Mouse (Mus musculus) naive thymus-derived CD4-positive, alpha-beta T cell, adult 2 months (primary cell): ENCODE measurements around the gene Spag9.

ENCODE experiments used
- DNase-seq: peaks from one replicate; pipeline ENCODE4 v3.0.0-alpha.2; 2011; ENCODE audit warnings: low read depth

The Spag9 gene

DNA sequence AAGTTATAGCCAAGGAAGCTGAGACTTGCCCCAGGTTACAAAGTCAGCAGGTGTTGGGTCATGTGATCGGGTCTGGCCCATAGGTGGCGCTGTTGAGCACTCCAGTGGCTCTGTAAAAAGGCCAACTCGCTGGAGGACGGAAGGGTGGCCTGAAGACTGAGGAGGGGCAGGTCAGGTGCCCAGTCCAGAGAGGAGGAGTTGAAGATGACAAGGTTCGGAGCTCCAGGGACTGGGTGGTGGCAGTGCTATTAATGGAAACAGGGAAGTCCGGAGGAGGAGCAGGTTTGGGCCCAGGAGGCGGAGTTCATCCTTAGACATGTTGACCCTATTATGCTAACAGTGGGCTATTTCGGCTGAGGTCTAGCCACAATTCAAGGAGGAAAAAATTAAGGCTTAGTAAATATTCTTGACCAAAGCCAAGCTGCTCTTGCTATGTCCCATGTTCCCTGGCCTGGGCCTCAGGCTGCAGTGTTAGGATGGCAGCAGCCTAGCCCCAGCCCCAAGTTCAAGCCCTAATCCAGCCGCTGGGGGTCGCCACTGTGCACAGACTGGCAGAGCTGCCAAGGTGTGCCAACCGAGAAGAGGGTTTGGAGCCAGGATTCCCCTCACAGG, 137.6 kb downstream of the Spag9 start:
- peak; percentile 90 for DNase-seq

DNA sequence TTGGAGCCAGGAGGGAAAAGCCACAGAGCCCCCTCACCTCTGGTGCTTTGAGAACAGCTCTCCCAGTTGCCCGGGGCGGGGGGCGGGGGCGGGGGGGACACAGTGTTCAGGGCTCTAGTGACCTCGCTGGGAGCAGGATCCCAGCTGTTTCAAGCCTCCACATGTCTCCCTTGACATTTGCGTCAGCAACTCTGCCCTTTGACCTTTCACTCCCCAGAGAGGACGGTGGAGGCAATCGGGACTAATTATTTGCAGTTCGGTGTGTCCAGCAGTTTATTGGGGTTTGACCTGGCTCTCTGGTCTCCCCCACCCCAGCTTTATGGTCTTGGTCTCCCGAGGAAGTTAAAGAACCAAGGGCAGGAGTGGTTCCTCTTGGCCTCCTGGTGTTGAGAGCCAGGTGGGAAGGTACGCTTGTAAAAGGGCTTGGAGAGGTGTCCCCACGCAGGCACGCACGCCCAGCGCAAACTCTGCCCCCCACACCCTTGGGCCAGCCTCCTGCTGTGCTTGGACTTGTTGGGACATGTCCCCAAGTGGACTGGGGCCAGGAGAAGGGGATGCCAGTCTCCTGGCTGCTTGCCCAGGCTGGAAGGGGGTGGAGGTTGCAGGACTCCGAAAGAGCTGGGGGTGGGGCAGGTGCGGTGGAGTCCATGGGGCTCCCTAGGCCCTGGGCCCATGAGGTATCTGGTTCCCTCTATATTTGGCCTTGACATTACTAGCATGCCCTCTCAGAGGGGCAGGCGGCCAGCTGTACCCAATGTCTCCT, 138.4 kb downstream of the Spag9 start:
- DNase-seq = no peak

DNA sequence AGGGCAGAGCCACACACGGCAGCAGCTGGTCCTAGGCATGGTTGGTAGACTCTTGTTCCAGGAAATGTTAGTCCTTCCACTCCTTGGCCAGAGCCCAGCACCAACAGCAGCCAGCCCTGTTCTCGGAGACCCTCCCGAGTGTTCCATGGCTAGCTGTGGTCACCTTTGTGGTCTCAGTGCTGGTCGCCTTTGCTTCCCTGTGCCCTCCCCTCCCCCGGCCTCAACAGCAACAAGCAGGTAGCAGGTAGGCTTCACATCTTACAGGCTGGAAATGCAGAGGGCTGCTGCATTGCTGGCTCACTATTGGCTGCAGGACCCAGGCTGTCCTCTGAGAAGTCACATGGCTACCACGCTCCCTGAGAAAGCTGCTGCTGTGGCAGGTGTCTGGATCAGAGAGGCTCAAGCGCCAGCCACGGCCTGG, 139.7 kb downstream of the Spag9 start:
- DNase-seq = no peak

DNA sequence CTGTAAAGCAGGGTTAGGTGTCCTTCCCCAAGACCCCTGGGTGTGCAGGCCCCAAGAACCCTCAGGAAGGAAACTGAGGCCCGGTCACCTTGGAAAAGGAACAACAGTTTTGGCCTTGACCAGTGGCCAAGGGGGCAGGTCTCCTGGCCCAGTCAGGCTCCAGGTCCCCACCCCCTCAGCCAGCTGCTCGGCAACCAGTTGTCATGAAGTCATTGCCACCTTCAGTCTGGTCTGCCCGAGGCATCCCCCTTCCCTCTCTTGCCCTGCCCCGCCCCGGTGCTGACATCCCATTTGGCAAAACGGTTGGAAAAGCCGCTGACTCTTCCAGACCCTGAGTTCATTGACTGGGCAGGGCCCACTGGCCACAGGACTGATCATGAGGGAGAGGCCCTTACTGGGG, 140.8 kb downstream of the Spag9 start:
- no peak for DNase-seq

DNA sequence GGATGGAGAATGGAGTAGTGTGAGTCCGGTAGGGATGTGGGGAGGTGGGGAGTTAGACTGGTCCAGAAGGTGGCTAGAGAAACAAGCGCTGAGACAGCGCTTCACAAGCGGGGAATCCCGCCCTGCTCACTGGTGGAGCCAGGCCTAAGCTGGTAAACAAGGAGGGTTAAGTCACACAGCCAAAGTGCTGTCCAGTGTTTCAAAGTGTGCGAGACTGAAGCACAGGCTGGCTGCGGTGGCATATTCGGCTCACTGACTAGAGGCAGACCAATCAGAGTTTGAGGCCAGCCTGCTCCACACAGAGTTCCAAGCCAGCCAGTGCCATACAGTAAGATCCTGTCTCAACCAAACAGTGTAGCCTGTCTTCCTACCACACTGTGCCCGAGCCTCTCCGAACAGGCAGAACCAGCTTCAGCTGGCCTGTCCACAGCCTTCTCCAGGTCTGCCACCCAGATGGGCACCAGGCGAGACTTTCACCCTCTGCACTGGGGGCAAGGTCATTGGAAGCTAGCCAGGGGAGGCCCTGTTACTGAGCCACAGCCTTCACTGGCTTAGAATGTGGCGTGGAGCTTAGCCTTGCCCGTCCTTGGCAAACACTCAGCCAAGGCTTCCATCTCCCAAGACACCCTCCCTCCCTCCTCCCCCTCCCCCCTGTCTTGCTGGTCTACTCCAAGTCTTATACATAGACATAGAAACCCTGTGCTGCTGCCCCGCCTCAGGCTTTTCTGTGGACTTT, 141.6 kb downstream of the Spag9 start:
- no peak for DNase-seq

DNA sequence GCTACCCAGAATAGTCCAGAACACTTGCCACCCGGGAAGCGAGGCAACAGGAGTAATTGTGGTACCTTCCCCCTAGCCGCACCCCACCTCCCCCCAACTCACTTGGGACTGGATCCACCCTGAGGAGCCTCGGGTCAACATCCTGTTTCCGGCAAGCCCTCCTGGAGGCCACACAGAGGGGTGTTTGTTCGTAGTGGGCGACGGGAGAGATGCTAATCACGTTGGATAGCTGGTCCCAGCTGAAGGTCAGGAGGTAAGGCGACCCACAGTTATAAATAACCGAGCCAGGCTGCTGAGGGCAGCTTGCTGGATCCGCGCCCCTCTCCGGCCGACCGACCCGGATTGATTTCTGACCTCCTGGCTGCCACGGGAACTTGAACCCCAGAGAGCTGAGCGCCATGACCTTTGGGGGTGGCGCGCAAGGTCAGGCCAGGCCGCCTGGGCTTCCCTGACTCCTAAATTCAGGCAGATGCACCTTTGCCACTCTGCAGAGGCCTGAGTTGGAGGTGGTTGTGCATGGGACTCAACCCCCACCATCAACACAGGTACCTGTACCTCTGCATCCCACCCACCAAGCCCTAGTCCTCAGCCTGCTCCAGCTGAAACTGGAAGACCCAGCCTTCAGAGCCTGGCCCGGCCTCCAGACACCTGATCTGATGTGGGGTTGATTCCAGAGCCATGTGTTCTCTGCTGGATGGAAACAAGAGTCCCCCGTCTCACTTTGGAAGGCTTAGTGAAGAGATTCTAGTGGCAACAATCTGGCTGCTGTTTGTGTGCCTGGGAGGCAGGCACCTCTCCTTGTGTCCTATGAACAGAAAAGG, 142.7 kb downstream of the Spag9 start:
- DNase-seq = no peak

DNA sequence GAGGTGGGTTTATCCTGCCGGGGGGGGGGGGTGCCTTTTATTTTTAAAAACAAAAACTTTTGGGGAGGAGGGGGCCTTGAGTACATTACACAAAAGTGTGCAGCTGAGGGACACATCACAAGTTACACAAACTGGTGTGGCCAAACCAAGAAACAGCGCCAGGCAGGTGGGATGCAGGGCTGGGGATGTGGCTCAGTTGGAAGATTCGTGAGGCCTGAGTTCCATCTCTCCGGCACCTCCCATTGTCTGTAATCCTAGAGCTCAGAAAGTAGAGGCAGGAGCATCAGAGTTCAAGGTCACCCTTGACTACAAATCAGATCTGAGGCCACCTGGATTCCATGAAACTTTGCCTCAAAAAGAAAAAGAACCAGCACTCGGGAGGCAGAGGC, 143.3 kb downstream of the Spag9 start:
- no peak for DNase-seq

DNA sequence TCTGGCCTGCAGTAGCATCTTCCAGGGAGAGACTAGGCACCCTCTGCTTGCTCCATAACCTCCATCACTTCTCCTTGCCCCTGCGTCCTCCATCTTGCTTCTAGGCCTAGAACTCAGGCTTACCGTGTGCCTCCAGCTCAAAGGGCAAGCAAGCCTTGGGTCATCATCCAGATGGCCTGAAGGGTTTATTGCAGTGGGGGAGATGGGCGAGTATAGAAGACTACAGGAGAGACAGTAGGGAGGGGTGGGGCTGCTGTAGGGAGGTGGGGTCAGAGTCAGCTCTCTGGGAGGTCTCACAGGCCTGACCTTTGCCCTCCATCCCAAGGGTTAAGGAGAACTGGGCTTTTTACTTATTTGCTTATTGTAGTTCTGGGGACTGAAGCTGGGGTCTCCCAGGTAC, 144.6 kb downstream of the Spag9 start:
- no peak for DNase-seq

DNA sequence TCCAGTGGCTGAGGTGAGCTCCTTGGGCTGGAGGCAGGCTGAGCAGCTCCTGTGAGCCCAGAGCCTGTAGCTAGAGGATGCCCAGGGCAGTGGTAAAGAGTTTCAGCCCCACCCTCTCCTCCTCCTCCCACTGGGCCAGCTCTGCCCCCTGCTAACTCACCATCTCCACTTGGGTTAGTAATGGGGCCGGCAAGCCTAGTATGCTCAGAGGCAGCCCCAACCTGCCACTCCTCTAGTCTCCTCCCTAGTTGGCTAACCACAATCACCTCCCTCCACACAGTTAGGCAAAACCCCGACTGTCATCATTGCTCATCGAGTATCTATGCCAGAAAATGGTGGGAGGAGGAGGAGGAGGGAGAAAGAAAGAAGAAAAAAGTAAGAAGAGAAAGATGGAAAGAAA, 145.7 kb downstream of the Spag9 start:
- no peak for DNase-seq

DNA sequence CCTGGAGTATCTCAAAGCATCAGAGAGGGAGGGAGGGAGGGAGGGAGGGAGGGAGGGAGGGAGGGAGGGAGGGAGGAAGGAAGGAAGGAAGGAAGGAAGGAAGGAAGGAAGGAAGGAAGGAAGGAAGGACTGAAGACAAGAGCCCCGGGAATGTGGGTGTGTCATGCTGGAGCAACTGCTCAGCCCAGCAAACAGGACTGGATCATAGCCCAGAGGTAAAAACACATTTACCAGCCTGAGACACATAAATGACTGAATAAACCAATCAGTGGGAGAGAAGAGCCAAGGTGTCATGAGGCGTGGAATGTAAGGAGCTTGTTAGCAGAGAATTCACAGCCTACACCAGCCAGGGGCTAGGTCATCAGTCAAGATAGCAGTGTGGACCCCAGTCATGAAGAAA, 147.4 kb downstream of the Spag9 start:
- no peak for DNase-seq

DNA sequence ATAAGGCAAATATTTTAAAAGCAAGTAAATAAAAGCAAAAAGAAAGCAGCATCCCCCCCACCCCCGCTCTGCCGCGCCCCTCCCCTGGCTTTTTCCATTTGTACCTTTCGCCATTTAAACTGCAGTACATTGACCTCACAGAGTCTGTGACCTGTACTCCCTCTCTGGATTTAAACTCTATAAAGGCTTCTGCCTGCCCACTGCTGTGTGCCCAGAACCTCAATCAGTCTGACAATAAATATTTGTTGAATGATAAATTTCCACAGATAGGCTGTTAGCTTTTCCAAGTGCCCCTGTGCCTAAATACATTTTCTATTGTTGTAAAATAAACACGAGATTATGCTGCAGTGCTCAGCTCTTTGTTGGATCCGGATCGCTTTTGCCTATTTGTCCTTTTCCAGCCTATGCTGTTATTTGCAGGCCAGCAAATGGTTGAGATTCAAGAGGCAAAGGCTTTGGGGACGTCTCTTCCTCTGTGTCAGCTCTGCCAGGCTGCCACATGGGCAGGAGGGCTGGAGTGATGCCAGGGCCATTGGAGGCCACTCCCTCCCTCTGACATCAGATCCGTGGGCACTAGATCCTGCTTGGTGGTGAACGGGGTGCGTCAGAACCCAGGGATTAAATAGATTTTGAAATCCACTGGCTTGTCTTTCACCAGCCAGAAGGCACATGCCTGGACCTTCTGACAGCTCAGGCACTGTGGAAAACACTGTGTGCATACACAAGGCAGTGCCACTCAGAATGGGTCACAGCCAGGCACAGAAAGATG, 149.1 kb downstream of the Spag9 start:
- DNase-seq = no peak

DNA sequence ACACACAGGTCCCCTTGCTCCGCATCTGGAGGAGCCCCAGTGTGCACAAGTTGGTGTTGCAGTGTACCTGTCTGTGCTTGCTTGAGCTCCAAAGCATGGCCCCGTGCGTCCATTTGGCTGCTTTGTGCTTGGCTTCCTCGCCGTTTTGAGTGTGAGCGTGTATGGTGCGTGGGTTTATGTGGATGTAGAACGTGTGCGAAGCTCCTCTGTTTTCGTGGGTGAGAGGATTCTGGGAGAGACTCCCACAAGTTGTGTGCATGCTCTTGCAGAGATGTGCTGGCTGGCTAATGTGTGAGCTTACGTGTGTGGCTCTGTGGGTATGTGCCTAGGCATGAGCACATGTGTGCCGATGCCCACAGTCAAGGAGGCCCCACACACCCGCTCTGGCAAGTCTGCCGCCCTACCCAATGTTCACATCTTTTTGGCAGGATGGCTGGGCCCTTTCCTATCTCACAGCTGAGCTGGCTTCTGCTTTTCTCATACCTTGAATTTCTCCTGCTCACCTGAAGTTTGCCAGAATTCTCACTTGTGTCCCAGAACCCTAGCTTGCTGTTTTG, 150.2 kb downstream of the Spag9 start:
- no peak for DNase-seq

DNA sequence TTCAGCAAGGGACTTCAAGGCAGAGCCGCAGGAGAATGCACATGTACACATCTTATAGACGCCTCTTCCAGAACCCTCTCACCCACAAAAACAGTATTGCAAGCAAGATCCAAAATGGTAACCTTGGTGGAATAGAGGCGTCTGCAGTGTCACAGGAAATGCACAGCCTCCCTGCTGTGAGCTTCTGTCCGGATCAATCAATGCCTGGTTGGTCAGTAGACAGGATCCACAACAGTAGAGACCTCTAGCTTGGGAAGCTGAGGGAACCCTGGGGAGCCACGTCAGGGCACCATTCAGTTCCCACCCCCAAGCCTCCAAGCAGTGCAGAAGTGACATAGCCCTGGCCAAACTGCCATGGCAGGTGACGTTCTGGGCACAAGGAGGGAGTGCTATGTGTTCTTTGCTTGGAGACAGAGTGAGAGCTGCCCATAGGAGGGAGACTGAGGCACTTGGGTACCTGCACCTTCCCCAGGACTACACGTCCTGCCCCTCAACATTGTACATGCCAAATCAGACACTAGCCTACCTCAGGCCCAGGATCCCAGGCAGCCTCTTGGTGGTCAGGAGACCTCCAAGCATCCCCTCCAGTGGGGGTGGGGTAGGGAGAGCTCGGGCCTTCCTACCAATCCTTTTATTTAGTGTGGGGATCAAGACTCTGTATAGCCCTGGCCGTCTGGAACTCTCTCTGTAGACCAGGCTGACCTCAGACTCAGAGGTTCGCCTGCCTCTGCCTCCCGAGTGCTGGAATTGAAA, 151.0 kb downstream of the Spag9 start:
- no peak for DNase-seq

DNA sequence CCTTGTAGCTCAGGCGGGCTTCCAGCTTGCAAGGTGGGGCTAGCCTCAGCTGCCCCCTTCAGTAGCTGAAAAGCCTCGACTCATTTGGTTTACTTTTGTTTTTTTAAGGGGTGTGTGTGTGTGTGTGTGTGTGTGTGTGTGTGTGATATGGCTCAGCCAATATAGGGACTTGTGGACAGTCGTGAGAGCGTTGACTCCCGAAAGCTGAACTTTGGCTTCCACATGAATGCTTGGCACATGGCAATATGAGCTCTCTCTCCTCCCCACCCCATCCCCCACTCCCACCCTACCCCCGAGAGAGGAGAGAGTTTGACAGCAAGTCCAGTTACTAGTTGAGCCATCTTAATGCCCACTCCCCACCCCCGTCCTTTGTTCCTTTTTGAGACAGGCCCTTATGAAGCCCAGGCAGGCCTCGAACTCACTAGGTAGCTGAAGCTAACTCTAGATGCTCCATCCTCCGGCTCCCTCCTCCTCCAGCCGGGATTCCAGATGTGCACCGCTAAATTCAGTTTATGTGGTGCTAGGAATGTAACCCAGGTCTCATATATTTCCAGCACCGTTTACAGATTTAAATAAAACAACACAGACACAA, 152.3 kb downstream of the Spag9 start:
- DNase-seq = no peak

DNA sequence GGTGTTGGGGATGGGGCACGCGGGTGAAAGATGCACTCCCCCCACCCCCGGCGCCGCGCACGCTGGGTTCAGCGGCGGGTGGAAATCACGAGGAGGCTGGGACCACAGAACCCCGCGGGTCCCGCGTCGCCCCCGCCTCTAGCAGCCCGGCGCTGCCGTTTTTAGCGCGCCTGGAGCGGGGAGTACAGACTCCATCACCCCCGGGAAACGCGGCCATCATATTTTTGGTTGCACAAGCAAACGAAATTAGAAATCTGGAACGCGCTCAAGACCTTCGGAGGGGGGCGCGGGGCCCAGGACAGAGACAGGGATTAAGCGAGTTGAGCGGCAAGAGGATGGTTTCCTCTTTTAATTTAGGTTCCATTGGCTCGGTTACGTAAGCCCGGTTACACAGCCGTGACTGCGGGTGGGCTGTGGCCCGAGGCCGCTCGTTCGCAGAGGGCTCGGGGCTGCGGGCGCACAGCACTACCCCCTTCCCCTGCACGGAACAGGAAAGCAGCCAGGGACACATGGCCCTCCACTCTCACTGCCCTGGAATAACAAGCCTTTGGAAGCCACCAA, 153.1 kb downstream of the Spag9 start:
- peak; percentile 30 for DNase-seq

DNA sequence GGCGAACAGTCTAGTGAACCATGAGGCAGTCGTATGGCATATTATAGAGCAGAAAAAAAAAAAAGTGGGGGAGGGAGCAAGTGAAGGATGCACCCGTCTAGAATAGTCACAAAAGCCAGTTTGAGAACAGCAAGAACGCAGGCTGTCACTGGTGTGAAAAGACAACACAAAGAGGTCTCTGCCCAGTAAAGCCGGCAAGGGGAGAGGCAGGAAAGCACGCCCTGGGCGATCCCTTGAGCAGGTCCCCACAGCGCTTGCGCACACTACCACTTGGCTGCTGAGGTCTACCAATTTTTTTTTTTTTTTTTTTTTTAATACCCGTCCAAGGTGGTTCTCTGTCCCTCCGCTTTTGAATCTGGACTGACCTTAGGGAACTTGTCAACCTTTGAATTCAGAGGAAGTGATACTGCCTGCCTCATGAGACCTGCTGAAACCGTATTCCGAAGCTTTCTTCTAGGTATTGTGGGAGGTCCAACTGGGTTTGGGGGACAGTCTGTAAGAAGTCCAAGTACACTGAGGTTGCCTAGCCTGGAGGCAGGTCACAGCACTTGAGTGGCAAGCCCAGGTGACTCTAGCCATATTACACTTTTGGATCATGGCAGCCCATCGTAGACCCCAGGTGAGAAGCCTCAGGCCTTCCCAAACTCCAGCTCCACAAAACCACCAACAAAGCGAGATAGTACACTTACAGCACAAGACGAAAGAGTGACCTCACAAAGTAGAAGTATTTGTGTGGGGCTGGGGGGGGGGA, 153.8 kb downstream of the Spag9 start:
- DNase-seq = peak; percentile 31

DNA sequence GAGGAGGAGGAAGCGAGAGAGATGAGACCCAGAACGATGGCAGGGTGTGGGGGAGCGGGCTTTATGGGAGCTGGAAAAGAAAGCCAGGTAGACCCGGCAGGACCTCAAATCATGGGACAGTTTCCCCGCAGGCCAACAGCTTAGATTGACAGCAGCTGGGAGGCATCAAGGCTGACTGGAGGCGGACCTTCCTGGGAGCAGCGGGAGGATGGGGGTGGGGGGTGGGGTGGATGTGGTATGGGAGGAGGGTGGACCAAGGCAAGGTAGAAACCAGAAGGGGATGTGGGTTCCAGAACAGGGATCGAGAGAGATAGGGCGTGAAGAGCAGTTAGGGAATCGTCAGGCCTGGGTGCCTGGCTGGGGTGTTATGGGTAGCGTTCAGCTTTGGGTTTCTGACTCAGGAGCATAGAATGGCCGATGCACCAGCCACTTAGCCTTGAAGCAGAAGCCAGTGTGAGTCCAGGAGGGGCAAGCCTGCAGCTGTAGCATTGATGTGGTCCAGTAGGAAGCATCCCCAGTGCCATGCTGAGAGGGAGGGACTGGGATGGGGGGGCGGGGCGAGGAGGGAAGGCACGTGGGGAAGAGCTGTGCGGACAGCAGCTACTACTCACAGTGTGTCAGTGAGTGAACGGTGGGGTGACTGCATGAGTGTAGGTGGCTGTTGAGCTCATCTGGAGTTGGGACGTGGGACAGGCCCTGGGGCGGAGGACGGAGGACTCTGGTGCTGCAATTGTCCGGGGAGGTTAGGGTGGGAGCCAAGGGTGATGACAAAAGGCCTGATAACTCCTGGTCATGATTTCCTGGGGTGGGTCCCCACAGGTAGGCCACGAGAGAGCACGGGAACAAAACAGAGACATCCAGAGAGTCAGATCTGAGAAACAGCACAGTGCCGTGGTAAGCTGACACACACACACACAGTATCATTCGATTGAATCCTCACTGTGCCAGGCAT, 154.9 kb downstream of the Spag9 start:
- no peak for DNase-seq

DNA sequence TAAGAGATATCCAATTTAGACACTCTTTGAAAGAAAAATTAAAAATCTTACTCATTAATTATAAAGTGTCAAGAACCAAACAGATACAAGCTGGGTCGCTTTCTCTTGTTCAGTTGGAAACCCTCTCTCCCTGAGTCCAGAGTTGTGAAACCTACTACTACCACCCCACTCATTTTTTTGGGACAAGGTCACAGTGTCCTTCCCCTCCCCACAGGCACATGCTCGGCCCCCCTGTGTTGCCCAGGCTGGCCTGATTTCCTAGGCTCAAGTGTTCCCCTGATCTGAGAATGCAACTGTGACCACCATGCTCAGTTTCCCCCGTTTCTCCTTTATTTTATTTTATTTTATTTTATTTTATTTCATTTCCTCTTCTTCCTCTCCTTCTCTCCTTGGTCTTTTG, 158.3 kb downstream of the Spag9 start:
- no peak for DNase-seq
